Mouse (Mus musculus): ENCODE measurements at regions not wholly inside any gene's neighbourhood (a gene's known extent, or its start where the extent isn't known, plus 50 kb on each side); places are given as distances from the start of the nearest gene placed in this dataset.

- H3K9me3 ChIP-seq (ENCODE audit: low read length), result no peaks in the 10 kb centered on the region
- no peak overlapping the region for H3K4me3 ChIP-seq (ENCODE audit: low read length)
- H3K27ac ChIP-seq (ENCODE audit: low read length), result peak overlapping the region; percentile 39
- peaks cover 18% of the 10 kb centered on the region for H3K4me1 ChIP-seq (ENCODE audit: insufficient read depth, low read length)
- H3K4me2 ChIP-seq (replicated peaks; ENCODE audit: low read depth, low read length), result no peak overlapping the region
- peak; percentile 73 for ATAC-seq (ENCODE audit: low FRiP score, low TSS enrichment)
- WGBS, result 34% methylated on average over 6 of the region's 6 CpGs
- no peaks in the 10 kb centered on the region for H3K27me3 ChIP-seq (ENCODE audit: insufficient read depth, low read length)
- no peak overlapping the region for H3K9ac ChIP-seq (replicated peaks; ENCODE audit: low read length)
- H3K36me3 ChIP-seq (ENCODE audit: insufficient read depth, low read length), result no peaks in the 10 kb centered on the region
Observed at GRCm38 (mm10) chr6:89003197-89003923, 101.3 kb downstream of the Tpra1 start.

GRCm38 (mm10) chr6:89005094-89005493, 103.0 kb downstream of the Tpra1 start:
- Histone ChIP-seq H3K4me1 (ENCODE audit: insufficient read depth, low read length) (peaks cover 29% of the 10 kb centered on the region), H3K4me2 (replicated peaks; ENCODE audit: low read depth, low read length) (no peak overlapping the region), H3K36me3 (ENCODE audit: insufficient read depth, low read length) (no peaks in the 10 kb centered on the region), H3K9ac (replicated peaks; ENCODE audit: low read length) (no peak overlapping the region), H3K27ac (ENCODE audit: low read length) (no peak overlapping the region), H3K27me3 (ENCODE audit: insufficient read depth, low read length) (no peaks in the 10 kb centered on the region), H3K9me3 (ENCODE audit: low read length) (no peaks in the 10 kb centered on the region), H3K4me3 (ENCODE audit: low read length) (no peak overlapping the region)
- no peak for ATAC-seq (ENCODE audit: low FRiP score, low TSS enrichment)
- 53% methylated on average over 4 of the region's 4 CpGs for WGBS

- 0 out of 2 replicates have a peak overlapping the region, but pooled peaks have one; percentile 1 for H3K4me3 ChIP-seq (ENCODE audit: low read length)
- no peak overlapping the region for H3K27ac ChIP-seq (ENCODE audit: low read length)
Observed at GRCm38 (mm10) chr6:89006997-89007396, 104.9 kb downstream of the Tpra1 start.

GRCm38 (mm10) chr6:89007516-89007915, 105.5 kb downstream of the Tpra1 start:
- ATAC-seq (ENCODE audit: low FRiP score, low TSS enrichment), result no peak
- H3K27ac ChIP-seq (ENCODE audit: low read length), result no peak overlapping the region

More at GRCm38 (mm10) chr6:89006997-89007396, 104.9 kb downstream of the Tpra1 start:
- H3K9ac ChIP-seq (replicated peaks; ENCODE audit: low read length), result peak overlapping the region; percentile 6; the same call in 1 of the 2 replicates
- ATAC-seq (ENCODE audit: low FRiP score, low TSS enrichment), result no peak
- no peaks in the 10 kb centered on the region for H3K9me3 ChIP-seq (ENCODE audit: low read length)
- H3K36me3 ChIP-seq (ENCODE audit: insufficient read depth, low read length), result no peaks in the 10 kb centered on the region
- H3K27me3 ChIP-seq (ENCODE audit: insufficient read depth, low read length), result no peaks in the 10 kb centered on the region
- H3K4me1 ChIP-seq (ENCODE audit: insufficient read depth, low read length), result peaks cover 29% of the 10 kb centered on the region
- WGBS, result 37% methylated on average over 17 of the region's 17 CpGs
- peak overlapping the region; percentile 11; the same call in 1 of the 2 replicates for H3K4me2 ChIP-seq (replicated peaks; ENCODE audit: low read depth, low read length)

GRCm38 (mm10) chr6:89008614-89009171, 106.6 kb downstream of the Tpra1 start:
- WGBS, result under 1% methylated on average over 18 of the region's 18 CpGs
- no peaks in the 10 kb centered on the region for H3K9me3 ChIP-seq (ENCODE audit: low read length)

More at GRCm38 (mm10) chr6:89007516-89007915, 105.5 kb downstream of the Tpra1 start:
- Histone ChIP-seq H3K4me1 (ENCODE audit: insufficient read depth, low read length) (peaks cover 29% of the 10 kb centered on the region), H3K9ac (replicated peaks; ENCODE audit: low read length) (no peak overlapping the region), H3K9me3 (ENCODE audit: low read length) (no peaks in the 10 kb centered on the region), H3K36me3 (ENCODE audit: insufficient read depth, low read length) (no peaks in the 10 kb centered on the region), H3K4me3 (ENCODE audit: low read length) (no peak overlapping the region), H3K4me2 (replicated peaks; ENCODE audit: low read depth, low read length) (no peak overlapping the region), H3K27me3 (ENCODE audit: insufficient read depth, low read length) (no peaks in the 10 kb centered on the region)
- 72% methylated on average over 2 of the region's 2 CpGs for WGBS

GRCm38 (mm10) chr6:89012998-89013689, 111.1 kb downstream of the Tpra1 start:
- ATAC-seq (ENCODE audit: low FRiP score, low TSS enrichment), result peak; percentile 57; the same call in 1 of the 2 replicates
- Histone ChIP-seq H3K9ac (replicated peaks; ENCODE audit: low read length) (no peak overlapping the region), H3K36me3 (ENCODE audit: insufficient read depth, low read length) (no peaks in the 10 kb centered on the region), H3K4me2 (replicated peaks; ENCODE audit: low read depth, low read length) (no peak overlapping the region), H3K4me3 (ENCODE audit: low read length) (no peak overlapping the region), H3K9me3 (ENCODE audit: low read length) (no peaks in the 10 kb centered on the region), H3K27me3 (ENCODE audit: insufficient read depth, low read length) (no peaks in the 10 kb centered on the region), H3K27ac (ENCODE audit: low read length) (no peak overlapping the region), H3K4me1 (ENCODE audit: insufficient read depth, low read length) (peaks cover 22% of the 10 kb centered on the region)
- 31% methylated on average over 12 of the region's 12 CpGs for WGBS

More at GRCm38 (mm10) chr6:89008614-89009171, 106.6 kb downstream of the Tpra1 start:
- H3K27ac ChIP-seq (ENCODE audit: low read length), result peak overlapping the region; percentile 75
- peak overlapping the region; percentile 58 for H3K4me2 ChIP-seq (replicated peaks; ENCODE audit: low read depth, low read length)
- peaks cover 32% of the 10 kb centered on the region for H3K4me1 ChIP-seq (ENCODE audit: insufficient read depth, low read length)
- peak overlapping the region; percentile 34 for H3K4me3 ChIP-seq (ENCODE audit: low read length)
- peak; percentile 83 for ATAC-seq (ENCODE audit: low FRiP score, low TSS enrichment)
- H3K27me3 ChIP-seq (ENCODE audit: insufficient read depth, low read length), result no peaks in the 10 kb centered on the region
- no peaks in the 10 kb centered on the region for H3K36me3 ChIP-seq (ENCODE audit: insufficient read depth, low read length)
- H3K9ac ChIP-seq (replicated peaks; ENCODE audit: low read length), result 0 out of 2 replicates have a peak overlapping the region, but pooled peaks have one; percentile 2

- Histone ChIP-seq H3K27me3 (ENCODE audit: insufficient read depth, low read length) (no peaks in the 10 kb centered on the region), H3K4me1 (ENCODE audit: insufficient read depth, low read length) (peaks cover 17% of the 10 kb centered on the region), H3K4me2 (replicated peaks; ENCODE audit: low read depth, low read length) (no peak overlapping the region), H3K9ac (replicated peaks; ENCODE audit: low read length) (no peak overlapping the region), H3K9me3 (ENCODE audit: low read length) (no peaks in the 10 kb centered on the region), H3K4me3 (ENCODE audit: low read length) (no peak overlapping the region), H3K36me3 (ENCODE audit: insufficient read depth, low read length) (no peaks in the 10 kb centered on the region), H3K27ac (ENCODE audit: low read length) (no peak overlapping the region)
- no peak for ATAC-seq (ENCODE audit: low FRiP score, low TSS enrichment)
- 70% methylated on average over 8 of the region's 8 CpGs for WGBS
Observed at GRCm38 (mm10) chr6:89013690-89014061, 111.6 kb downstream of the Tpra1 start.

GRCm38 (mm10) chr6:89024101-89024650, 122.1 kb downstream of the Tpra1 start:
- H3K9me3 ChIP-seq (ENCODE audit: low read length), result no peaks in the 10 kb centered on the region
- no peaks in the 10 kb centered on the region for H3K36me3 ChIP-seq (ENCODE audit: insufficient read depth, low read length)
- no peaks in the 10 kb centered on the region for H3K4me1 ChIP-seq (ENCODE audit: insufficient read depth, low read length)
- H3K27ac ChIP-seq (ENCODE audit: low read length), result no peak overlapping the region
- H3K9ac ChIP-seq (replicated peaks; ENCODE audit: low read length), result no peak overlapping the region
- WGBS, result 39% methylated on average over 11 of the region's 11 CpGs
- no peak for ATAC-seq (ENCODE audit: low FRiP score, low TSS enrichment)
- no peak overlapping the region for H3K4me2 ChIP-seq (replicated peaks; ENCODE audit: low read depth, low read length)
- peaks cover 4% of the 10 kb centered on the region; the same call in 1 of the 2 replicates for H3K27me3 ChIP-seq (ENCODE audit: insufficient read depth, low read length)
- H3K4me3 ChIP-seq (ENCODE audit: low read length), result no peak overlapping the region

GRCm38 (mm10) chr6:89033433-89034298, 131.6 kb downstream of the Tpra1 start:
- no peak overlapping the region for H3K4me2 ChIP-seq (replicated peaks; ENCODE audit: low read depth, low read length)
- no peak overlapping the region for H3K9ac ChIP-seq (replicated peaks; ENCODE audit: low read length)
- no peaks in the 10 kb centered on the region for H3K36me3 ChIP-seq (ENCODE audit: insufficient read depth, low read length)
- 38% methylated on average over 5 of the region's 5 CpGs for WGBS
- H3K9me3 ChIP-seq (ENCODE audit: low read length), result no peaks in the 10 kb centered on the region
- peaks cover 10% of the 10 kb centered on the region; the same call in 1 of the 2 replicates for H3K4me1 ChIP-seq (ENCODE audit: insufficient read depth, low read length)
- no peak overlapping the region for H3K4me3 ChIP-seq (ENCODE audit: low read length)
- no peaks in the 10 kb centered on the region for H3K27me3 ChIP-seq (ENCODE audit: insufficient read depth, low read length)
- ATAC-seq (ENCODE audit: low FRiP score, low TSS enrichment), result peak; percentile 3; the same call in 1 of the 2 replicates
- no peak overlapping the region for H3K27ac ChIP-seq (ENCODE audit: low read length)
